Mouse (Mus musculus): ENCODE results near the gene 1700030K09Rik. TPM values are rescaled to one million over a fixed set of nuclear protein-coding genes. Genes with fewer than 3 reads are reported as not detected.

1700030K09Rik gene
- polyA plus RNA-seq, 1 experiment from 2014 or later = 17.3 TPM

- peak within 1 kb of the TSS; percentile 80 for H3K4me3 ChIP-seq (ENCODE audit: low read length)
- under 1% methylated on average over 48 of the region's 48 CpGs for WGBS
- no peaks in the 10 kb centered on the region for H3K27me3 ChIP-seq (ENCODE audit: control insufficient read depth, insufficient read depth, low read depth, low read length)
- peaks cover 19% of the 10 kb centered on the region for H3K4me1 ChIP-seq (replicated peaks; ENCODE audit: control insufficient read depth, insufficient read depth, low read length)
- peak; percentile 98 for ATAC-seq (ENCODE audit: low read depth)
- peak within 1 kb of the TSS; percentile 93 for H3K9ac ChIP-seq (ENCODE audit: low read length)
- no peaks in the 10 kb centered on the region for H3K9me3 ChIP-seq (ENCODE audit: control insufficient read depth, low read length)
- H3K27ac ChIP-seq (ENCODE audit: low read length) = peak within 1 kb of the TSS; percentile 79
- H3K4me2 ChIP-seq (ENCODE audit: low read depth, low read length) = peak within 1 kb of the TSS; percentile 87
- H3K36me3 ChIP-seq (ENCODE audit: control insufficient read depth, insufficient read depth, low read length) = no peaks in the 10 kb centered on the region
Observed at GRCm38 (mm10) chr8:72421362-72422335, 22.0 kb upstream of the 1700030K09Rik start, which contains the start of gene Eps15l1. TSS of gene Eps15l1 (minus strand) at chr8:72421460.

- H3K4me2 ChIP-seq (ENCODE audit: low read depth, low read length) = no peak overlapping the region
- ATAC-seq (ENCODE audit: low read depth) = no peak
- H3K27ac ChIP-seq (ENCODE audit: low read length) = no peak overlapping the region
- no peaks in the 10 kb centered on the region for H3K9me3 ChIP-seq (ENCODE audit: control insufficient read depth, low read length)
- WGBS = 49% methylated on average over 1 of the region's 1 CpGs
- no peaks in the 10 kb centered on the region for H3K36me3 ChIP-seq (ENCODE audit: control insufficient read depth, insufficient read depth, low read length)
- no peaks in the 10 kb centered on the region for H3K27me3 ChIP-seq (ENCODE audit: control insufficient read depth, insufficient read depth, low read depth, low read length)
- no peak overlapping the region for H3K4me3 ChIP-seq (ENCODE audit: low read length)
- peaks cover 19% of the 10 kb centered on the region for H3K4me1 ChIP-seq (replicated peaks; ENCODE audit: control insufficient read depth, insufficient read depth, low read length)
- no peak overlapping the region for H3K9ac ChIP-seq (ENCODE audit: low read length)
Observed at GRCm38 (mm10) chr8:72422926-72423325, 20.8 kb upstream of the 1700030K09Rik start.

- no peak overlapping the region for H3K9ac ChIP-seq (ENCODE audit: low read length)
- H3K36me3 ChIP-seq (ENCODE audit: control insufficient read depth, insufficient read depth, low read length) = no peaks in the 10 kb centered on the region
- no peaks in the 10 kb centered on the region for H3K27me3 ChIP-seq (ENCODE audit: control insufficient read depth, insufficient read depth, low read depth, low read length)
- ATAC-seq (ENCODE audit: low read depth) = no peak
- 47% methylated on average over 13 of the region's 13 CpGs for whole genome bisulfite sequencing
- H3K4me2 ChIP-seq (ENCODE audit: low read depth, low read length) = no peak overlapping the region
- no peak overlapping the region for H3K4me3 ChIP-seq (ENCODE audit: low read length)
- no peaks in the 10 kb centered on the region for H3K4me1 ChIP-seq (replicated peaks; ENCODE audit: control insufficient read depth, insufficient read depth, low read length)
- no peak overlapping the region for H3K27ac ChIP-seq (ENCODE audit: low read length)
- no peaks in the 10 kb centered on the region for H3K9me3 ChIP-seq (ENCODE audit: control insufficient read depth, low read length)
Observed at GRCm38 (mm10) chr8:72429676-72430075, 14.0 kb upstream of the 1700030K09Rik start.

- ATAC-seq (ENCODE audit: low read depth) = no peak
Observed at GRCm38 (mm10) chr8:72434952-72435351, 8.7 kb upstream of the 1700030K09Rik start.

GRCm38 (mm10) chr8:72438248-72439015, 5.2 kb upstream of the 1700030K09Rik start:
- 0 out of 2 replicates have a peak, but pooled peaks have one; percentile 24 for ATAC-seq (ENCODE audit: low read depth)
- Histone ChIP-seq H3K27me3 (ENCODE audit: control insufficient read depth, insufficient read depth, low read depth, low read length) (no peaks in the 10 kb centered on the region), H3K4me1 (replicated peaks; ENCODE audit: control insufficient read depth, insufficient read depth, low read length) (peaks cover 4% of the 10 kb centered on the region), H3K9ac (ENCODE audit: low read length) (no peak overlapping the region), H3K27ac (ENCODE audit: low read length) (no peak overlapping the region), H3K9me3 (ENCODE audit: control insufficient read depth, low read length) (no peaks in the 10 kb centered on the region), H3K36me3 (ENCODE audit: control insufficient read depth, insufficient read depth, low read length) (no peaks in the 10 kb centered on the region), H3K4me2 (ENCODE audit: low read depth, low read length) (no peak overlapping the region), H3K4me3 (ENCODE audit: low read length) (no peak overlapping the region)
- WGBS = 71% methylated on average over 8 of the region's 8 CpGs

More at GRCm38 (mm10) chr8:72434952-72435351, 8.7 kb upstream of the 1700030K09Rik start:
- H3K9me3 ChIP-seq (ENCODE audit: control insufficient read depth, low read length) = no peaks in the 10 kb centered on the region
- no peaks in the 10 kb centered on the region for H3K27me3 ChIP-seq (ENCODE audit: control insufficient read depth, insufficient read depth, low read depth, low read length)
- no peak overlapping the region for H3K9ac ChIP-seq (ENCODE audit: low read length)
- H3K4me3 ChIP-seq (ENCODE audit: low read length) = no peak overlapping the region
- no peaks in the 10 kb centered on the region for H3K4me1 ChIP-seq (replicated peaks; ENCODE audit: control insufficient read depth, insufficient read depth, low read length)
- no peak overlapping the region for H3K4me2 ChIP-seq (ENCODE audit: low read depth, low read length)
- 14% methylated on average over 2 of the region's 2 CpGs for WGBS
- H3K36me3 ChIP-seq (ENCODE audit: control insufficient read depth, insufficient read depth, low read length) = no peaks in the 10 kb centered on the region
- no peak overlapping the region for H3K27ac ChIP-seq (ENCODE audit: low read length)

- Histone ChIP-seq H3K9me3 (ENCODE audit: control insufficient read depth, low read length) (no peaks in the 10 kb centered on the region), H3K4me3 (ENCODE audit: low read length) (peak overlapping the region; percentile 62), H3K27ac (ENCODE audit: low read length) (peak overlapping the region; percentile 11; the same call in 1 of the 2 replicates), H3K4me2 (ENCODE audit: low read depth, low read length) (peak overlapping the region; percentile 58), H3K27me3 (ENCODE audit: control insufficient read depth, insufficient read depth, low read depth, low read length) (no peaks in the 10 kb centered on the region), H3K4me1 (replicated peaks; ENCODE audit: control insufficient read depth, insufficient read depth, low read length) (peaks cover 4% of the 10 kb centered on the region), H3K36me3 (ENCODE audit: control insufficient read depth, insufficient read depth, low read length) (no peaks in the 10 kb centered on the region; the same call in 1 of the 2 replicates), H3K9ac (ENCODE audit: low read length) (peak overlapping the region; percentile 85)
- 31% methylated on average over 6 of the region's 6 CpGs for WGBS
- ATAC-seq (ENCODE audit: low read depth) = peak; percentile 56
Observed at GRCm38 (mm10) chr8:72443994-72444350, 292 bp downstream of the 1700030K09Rik start.

- Histone ChIP-seq H3K4me3 (ENCODE audit: low read length) (no peak overlapping the region), H3K4me1 (replicated peaks; ENCODE audit: control insufficient read depth, insufficient read depth, low read length) (peaks cover 4% of the 10 kb centered on the region), H3K9me3 (ENCODE audit: control insufficient read depth, low read length) (no peaks in the 10 kb centered on the region), H3K27me3 (ENCODE audit: control insufficient read depth, insufficient read depth, low read depth, low read length) (no peaks in the 10 kb centered on the region), H3K27ac (ENCODE audit: low read length) (no peak overlapping the region), H3K9ac (ENCODE audit: low read length) (no peak overlapping the region), H3K36me3 (ENCODE audit: control insufficient read depth, insufficient read depth, low read length) (peaks cover 9% of the 10 kb centered on the region), H3K4me2 (ENCODE audit: low read depth, low read length) (no peak overlapping the region)
- no peak for ATAC-seq (ENCODE audit: low read depth)
- WGBS = 91% methylated on average over 6 of the region's 6 CpGs
Observed at GRCm38 (mm10) chr8:72445071-72445470, 1.4 kb downstream of the 1700030K09Rik start.

GRCm38 (mm10) chr8:72451516-72451915, 7.8 kb downstream of the 1700030K09Rik start:
- no peak overlapping the region for H3K4me2 ChIP-seq (ENCODE audit: low read depth, low read length)
- no peaks in the 10 kb centered on the region for H3K4me1 ChIP-seq (replicated peaks; ENCODE audit: control insufficient read depth, insufficient read depth, low read length)
- H3K27ac ChIP-seq (ENCODE audit: low read length) = no peak overlapping the region
- H3K27me3 ChIP-seq (ENCODE audit: control insufficient read depth, insufficient read depth, low read depth, low read length) = no peaks in the 10 kb centered on the region
- H3K4me3 ChIP-seq (ENCODE audit: low read length) = no peak overlapping the region
- no peak overlapping the region for H3K9ac ChIP-seq (ENCODE audit: low read length)
- 56% methylated on average over 8 of the region's 8 CpGs for WGBS
- peaks cover 3% of the 10 kb centered on the region; the same call in 1 of the 2 replicates for H3K9me3 ChIP-seq (ENCODE audit: control insufficient read depth, low read length)
- ATAC-seq (ENCODE audit: low read depth) = no peak
- H3K36me3 ChIP-seq (ENCODE audit: control insufficient read depth, insufficient read depth, low read length) = peaks cover 29% of the 10 kb centered on the region

- 93% methylated on average over 2 of the region's 2 CpGs for WGBS
Observed at GRCm38 (mm10) chr8:72453904-72454303, 10.2 kb downstream of the 1700030K09Rik start.

More at GRCm38 (mm10) chr8:72453904-72454303, 10.2 kb downstream of the 1700030K09Rik start:
- H3K27ac ChIP-seq (ENCODE audit: low read length) = no peak overlapping the region
- peaks cover 3% of the 10 kb centered on the region; the same call in 1 of the 2 replicates for H3K9me3 ChIP-seq (ENCODE audit: control insufficient read depth, low read length)
- no peak overlapping the region for H3K4me3 ChIP-seq (ENCODE audit: low read length)
- H3K4me1 ChIP-seq (replicated peaks; ENCODE audit: control insufficient read depth, insufficient read depth, low read length) = no peaks in the 10 kb centered on the region
- no peaks in the 10 kb centered on the region for H3K27me3 ChIP-seq (ENCODE audit: control insufficient read depth, insufficient read depth, low read depth, low read length)
- H3K4me2 ChIP-seq (ENCODE audit: low read depth, low read length) = no peak overlapping the region
- H3K9ac ChIP-seq (ENCODE audit: low read length) = no peak overlapping the region
- no peak for ATAC-seq (ENCODE audit: low read depth)
- peaks cover 29% of the 10 kb centered on the region for H3K36me3 ChIP-seq (ENCODE audit: control insufficient read depth, insufficient read depth, low read length)
